Mouse (Mus musculus): ENCODE data around the gene Skint2.

Skint2 gene

GRCm38 (mm10) chr4:112556894-112557293 is at the start of gene Skint2:
Gene Skint2, plus strand, starts transcription at chr4:112557194.
- no peak for DNase-seq (ENCODE audit: low spot score)
